ENCODE assay signal across 17 mouse cellular contexts in the genomic region with DNA sequence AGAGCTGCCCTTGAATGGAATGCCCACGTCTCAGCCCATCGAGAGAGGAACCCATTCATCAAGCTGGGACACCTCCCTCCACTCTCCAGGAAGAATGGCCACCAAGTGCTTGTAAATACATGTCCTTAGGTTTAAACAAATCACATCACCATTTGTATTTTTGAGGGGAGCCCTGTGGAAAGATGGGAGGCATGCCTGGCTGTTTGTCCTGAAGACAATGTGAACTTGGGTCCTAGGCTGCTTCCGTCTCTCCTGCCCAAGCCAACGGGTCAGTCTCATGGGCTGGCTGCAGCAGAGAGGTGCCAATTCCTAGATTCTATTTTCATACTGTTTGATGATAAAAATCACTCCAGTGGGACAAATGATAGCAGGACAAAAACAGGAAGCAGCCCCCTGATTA.
"Had no signal": no experiment of that assay in that cellular context is flagged by ENCODE, and none has a peak within 500 bp of the region (broad histone marks: within the 10 kb centered on the region; RNA-seq: fewer than 3 reads in every experiment).

No protein-coding gene starts in this region.

- H3K27me3 ChIP-seq: limb, embryonic 13.5 days; liver, embryonic 12.5 days; liver, embryonic 15.5 days; lung, embryonic 15.5 days; midbrain, embryonic 13.5 days had no signal

- ATAC-seq: hindbrain, embryonic 16.5 days; inflammation-experienced regulatory T-cells, adult 6 months; intestine, embryonic 16.5 days; liver, embryonic 12.5 days; midbrain, embryonic 13.5 days had no signal

- H3K4me2 ChIP-seq: limb, embryonic 13.5 days; liver, embryonic 12.5 days; liver, embryonic 15.5 days; lung, embryonic 15.5 days; midbrain, embryonic 13.5 days had no signal

- H3K9me3 ChIP-seq: limb, embryonic 10.5 days; limb, embryonic 13.5 days; liver, embryonic 12.5 days; liver, embryonic 15.5 days; lung, embryonic 15.5 days; midbrain, embryonic 13.5 days had no signal

- H3K4me3 ChIP-seq: layer of hippocampus, adult 2 months; limb, embryonic 10.5 days; limb, embryonic 13.5 days; liver, embryonic 12.5 days; liver, embryonic 15.5 days; lung, embryonic 15.5 days; midbrain, embryonic 13.5 days had no signal

- H3K27ac ChIP-seq: kidney, postnatal 0 days; layer of hippocampus, adult 2 months; limb, embryonic 10.5 days; limb, embryonic 13.5 days; liver, embryonic 12.5 days; liver, embryonic 15.5 days; lung, embryonic 15.5 days; midbrain, embryonic 13.5 days had no signal

- H3K9ac ChIP-seq: limb, embryonic 13.5 days; liver, embryonic 12.5 days; liver, embryonic 15.5 days; lung, embryonic 15.5 days; midbrain, embryonic 13.5 days had no signal

- DNase-seq: kidney, adult 2 months; kidney, postnatal 25 days; layer of hippocampus, adult 9-11 months; liver; thymus, adult 18-20 months; thymus, postnatal 36 days had no signal

- H3K4me1 ChIP-seq: liver, embryonic 12.5 days; liver, embryonic 15.5 days; midbrain, embryonic 13.5 days had no signal

- H3K36me3 ChIP-seq: limb, embryonic 10.5 days; limb, embryonic 13.5 days; liver, embryonic 12.5 days; liver, embryonic 15.5 days; lung, embryonic 15.5 days; midbrain, embryonic 13.5 days had no signal
